Mouse (Mus musculus) CD4-positive helper T cell, adult 2 months (primary cell): ENCODE measurements around the gene Ap1b1.

ENCODE experiments used
- DNase-seq: peaks from one replicate; pipeline ENCODE4 v3.0.0-alpha.2; 2012; ENCODE audit warnings: low read depth, missing footprints, low spot score

Ap1b1 gene

GRCm38 (mm10) chr11:5035421-5035820, 48.8 kb downstream of the Ap1b1 start:
- no peak for DNase-seq

- no peak for DNase-seq
These were observed 50.7 kb downstream of the Ap1b1 start for GRCm38 (mm10) chr11:5037146-5037854.

- no peak for DNase-seq
These were observed 54.0 kb downstream of the Ap1b1 start for GRCm38 (mm10) chr11:5040585-5040984.

GRCm38 (mm10) chr11:5041144-5041780, 54.6 kb downstream of the Ap1b1 start:
- DNase-seq = no peak

GRCm38 (mm10) chr11:5042645-5043381, 56.2 kb downstream of the Ap1b1 start:
- no peak for DNase-seq

GRCm38 (mm10) chr11:5046321-5046926, 59.8 kb downstream of the Ap1b1 start:
- DNase-seq = no peak

- no peak for DNase-seq
These were observed 65.0 kb downstream of the Ap1b1 start for GRCm38 (mm10) chr11:5051629-5052028.

GRCm38 (mm10) chr11:5052200-5052854, 65.7 kb downstream of the Ap1b1 start:
- DNase-seq = no peak

- DNase-seq = no peak
These were observed 67.5 kb downstream of the Ap1b1 start for GRCm38 (mm10) chr11:5054151-5054550.

GRCm38 (mm10) chr11:5054874-5055273, 68.2 kb downstream of the Ap1b1 start:
- DNase-seq = no peak

GRCm38 (mm10) chr11:5055945-5056938, 69.6 kb downstream of the Ap1b1 start:
- DNase-seq = no peak

- DNase-seq = no peak
These were observed 70.4 kb downstream of the Ap1b1 start for GRCm38 (mm10) chr11:5057064-5057463.

GRCm38 (mm10) chr11:5057541-5057855, 70.9 kb downstream of the Ap1b1 start:
- DNase-seq = no peak

GRCm38 (mm10) chr11:5057856-5058641, 71.4 kb downstream of the Ap1b1 start, which contains the start of gene Rasl10a:
TSS of gene Rasl10a (plus strand) at chr11:5058128.
- peak; percentile 58 for DNase-seq

GRCm38 (mm10) chr11:5058783-5059182, 72.2 kb downstream of the Ap1b1 start:
- DNase-seq = peak; percentile 24

GRCm38 (mm10) chr11:5059230-5059629, 72.6 kb downstream of the Ap1b1 start:
- no peak for DNase-seq

- peak; percentile 66 for DNase-seq
These were observed 73.1 kb downstream of the Ap1b1 start for GRCm38 (mm10) chr11:5059704-5060156.

GRCm38 (mm10) chr11:5060756-5061412, 74.3 kb downstream of the Ap1b1 start:
- no peak for DNase-seq
